Mouse (Mus musculus): ENCODE measurements at regions not wholly inside any gene's neighbourhood (a gene's known extent, or its start where the extent isn't known, plus 50 kb on each side); places are given as distances from the start of the nearest gene placed in this dataset.
A peak's percentile ranks its signal among the peaks of the same experiment; 100 is the strongest.

- Histone ChIP-seq H3K4me3 (replicated peaks; ENCODE audit: low read depth, low read length) (no peak overlapping the region), H3K36me3 (ENCODE audit: insufficient read depth, low read length) (no peaks in the 10 kb centered on the region), H3K4me1 (replicated peaks; ENCODE audit: insufficient read depth, low read length) (no peaks in the 10 kb centered on the region), H3K9me3 (replicated peaks; ENCODE audit: low read length) (no peaks in the 10 kb centered on the region), H3K27ac (no peak overlapping the region), H3K9ac (ENCODE audit: low read depth, low read length) (no peak overlapping the region), H3K4me2 (ENCODE audit: low read length) (no peak overlapping the region), H3K27me3 (ENCODE audit: insufficient read depth, low read length) (no peaks in the 10 kb centered on the region)
- TF ChIP-seq CTCF (IDR thresholded peaks at IDR 0.05; ENCODE audit: low read depth), result no peak
- DNase-seq (ENCODE audit: low spot score) (no peak), ATAC-seq (replicated peaks; ENCODE audit: low FRiP score, low read depth) (peak; percentile 100)
- 88% methylated on average over 14 of the region's 14 CpGs for WGBS
These were observed 830.9 kb upstream of the Tyrp1 start for GRCm38 (mm10) chr4:80002738-80003635.

- Histone ChIP-seq H3K27me3 (ENCODE audit: insufficient read depth, low read length) (no peaks in the 10 kb centered on the region), H3K27ac (no peak overlapping the region), H3K36me3 (ENCODE audit: insufficient read depth, low read length) (no peaks in the 10 kb centered on the region), H3K9me3 (replicated peaks; ENCODE audit: low read length) (no peaks in the 10 kb centered on the region), H3K4me3 (replicated peaks; ENCODE audit: low read depth, low read length) (no peak overlapping the region), H3K4me2 (ENCODE audit: low read length) (no peak overlapping the region), H3K9ac (ENCODE audit: low read depth, low read length) (no peak overlapping the region), H3K4me1 (replicated peaks; ENCODE audit: insufficient read depth, low read length) (no peaks in the 10 kb centered on the region)
- 81% methylated on average over 13 of the region's 13 CpGs for WGBS
- ATAC-seq (replicated peaks; ENCODE audit: low FRiP score, low read depth) (peak; percentile 94), DNase-seq (ENCODE audit: low spot score) (no peak)
- TF ChIP-seq CTCF (IDR thresholded peaks at IDR 0.05; ENCODE audit: low read depth), result no peak
These were observed 830.1 kb upstream of the Tyrp1 start for GRCm38 (mm10) chr4:80003636-80004365.

- ATAC-seq (replicated peaks; ENCODE audit: low FRiP score, low read depth) (no peak), DNase-seq (ENCODE audit: low spot score) (no peak)
- H3K9ac ChIP-seq (ENCODE audit: low read depth, low read length), result no peak overlapping the region
- no peak overlapping the region for H3K4me3 ChIP-seq (replicated peaks; ENCODE audit: low read depth, low read length)
- no peaks in the 10 kb centered on the region for H3K27me3 ChIP-seq (ENCODE audit: insufficient read depth, low read length)
- WGBS, result 85% methylated on average over 4 of the region's 4 CpGs
- no peak for TF ChIP-seq CTCF (IDR thresholded peaks at IDR 0.05; ENCODE audit: low read depth)
- H3K36me3 ChIP-seq (ENCODE audit: insufficient read depth, low read length), result no peaks in the 10 kb centered on the region
- no peak overlapping the region for H3K4me2 ChIP-seq (ENCODE audit: low read length)
- H3K4me1 ChIP-seq (replicated peaks; ENCODE audit: insufficient read depth, low read length), result no peaks in the 10 kb centered on the region
- H3K27ac ChIP-seq, result no peak overlapping the region
- H3K9me3 ChIP-seq (replicated peaks; ENCODE audit: low read length), result no peaks in the 10 kb centered on the region
These were observed 829.6 kb upstream of the Tyrp1 start for GRCm38 (mm10) chr4:80004366-80004700.

GRCm38 (mm10) chr4:80004788-80005187, 829.1 kb upstream of the Tyrp1 start:
- Histone ChIP-seq H3K36me3 (ENCODE audit: insufficient read depth, low read length) (no peaks in the 10 kb centered on the region), H3K4me1 (replicated peaks; ENCODE audit: insufficient read depth, low read length) (no peaks in the 10 kb centered on the region), H3K27me3 (ENCODE audit: insufficient read depth, low read length) (no peaks in the 10 kb centered on the region), H3K4me2 (ENCODE audit: low read length) (no peak overlapping the region), H3K9ac (ENCODE audit: low read depth, low read length) (no peak overlapping the region), H3K9me3 (replicated peaks; ENCODE audit: low read length) (no peaks in the 10 kb centered on the region), H3K4me3 (replicated peaks; ENCODE audit: low read depth, low read length) (no peak overlapping the region), H3K27ac (no peak overlapping the region)
- ATAC-seq (replicated peaks; ENCODE audit: low FRiP score, low read depth) (no peak), DNase-seq (ENCODE audit: low spot score) (no peak)
- TF ChIP-seq CTCF (IDR thresholded peaks at IDR 0.05; ENCODE audit: low read depth), result no peak
- WGBS, result 93% methylated on average over 4 of the region's 4 CpGs

- Histone ChIP-seq H3K27me3 (ENCODE audit: insufficient read depth, low read length) (no peaks in the 10 kb centered on the region), H3K9ac (ENCODE audit: low read depth, low read length) (no peak overlapping the region), H3K4me2 (ENCODE audit: low read length) (no peak overlapping the region), H3K4me3 (replicated peaks; ENCODE audit: low read depth, low read length) (no peak overlapping the region), H3K36me3 (ENCODE audit: insufficient read depth, low read length) (no peaks in the 10 kb centered on the region), H3K4me1 (replicated peaks; ENCODE audit: insufficient read depth, low read length) (no peaks in the 10 kb centered on the region), H3K9me3 (replicated peaks; ENCODE audit: low read length) (no peaks in the 10 kb centered on the region), H3K27ac (no peak overlapping the region)
- WGBS, result 71% methylated on average over 3 of the region's 3 CpGs
- no peak for ATAC-seq (replicated peaks; ENCODE audit: low FRiP score, low read depth)
- TF ChIP-seq CTCF (IDR thresholded peaks at IDR 0.05; ENCODE audit: low read depth), result no peak
- no peak for DNase-seq (ENCODE audit: low spot score)
These were observed 806.0 kb upstream of the Tyrp1 start for GRCm38 (mm10) chr4:80027876-80028275.

- H3K27ac ChIP-seq, result no peak overlapping the region
These were observed 786.0 kb upstream of the Tyrp1 start for GRCm38 (mm10) chr4:80047956-80048355.

More at GRCm38 (mm10) chr4:80047956-80048355, 786.0 kb upstream of the Tyrp1 start:
- DNase-seq (ENCODE audit: low spot score) (no peak), ATAC-seq (replicated peaks; ENCODE audit: low FRiP score, low read depth) (no peak)
- Histone ChIP-seq H3K4me3 (replicated peaks; ENCODE audit: low read depth, low read length) (no peak overlapping the region), H3K9me3 (replicated peaks; ENCODE audit: low read length) (no peaks in the 10 kb centered on the region), H3K36me3 (ENCODE audit: insufficient read depth, low read length) (no peaks in the 10 kb centered on the region), H3K4me2 (ENCODE audit: low read length) (no peak overlapping the region), H3K9ac (ENCODE audit: low read depth, low read length) (no peak overlapping the region), H3K27me3 (ENCODE audit: insufficient read depth, low read length) (no peaks in the 10 kb centered on the region), H3K4me1 (replicated peaks; ENCODE audit: insufficient read depth, low read length) (no peaks in the 10 kb centered on the region)
- no peak for TF ChIP-seq CTCF (IDR thresholded peaks at IDR 0.05; ENCODE audit: low read depth)
- 72% methylated on average over 6 of the region's 6 CpGs for WGBS

Measured in kidney, postnatal 0 days (tissue).